Mouse (Mus musculus) MEL (cell line): ENCODE measurements around the gene Tsc2. TPM values are rescaled to one million over a fixed set of nuclear protein-coding genes. Genes with fewer than 3 reads are reported as not detected.

Source experiments
- DNase-seq: peaks from one replicate; pipeline ENCODE4 v3.0.0; 2011; ENCODE audit warnings: low read depth, low spot score
- H3K27ac ChIP-seq: 2 replicates; pipeline ENCODE4 v1.5.1; 2012; ENCODE audit warnings: low read depth, mild to moderate bottlenecking, control low read depth, low read length, moderate library complexity; ENCODE audit not compliant: control insufficient read depth
- H3K27me3 ChIP-seq, 2 experiments: fragments of 150-350 bp in 1 of 2; sonication (generic) in 1 of 2; 2 replicates each; pipeline ENCODE4 v1.6.1; 2012; ENCODE audit warnings: low read length in 2 of 2, mild to moderate bottlenecking in 2 of 2, improper control_type of control experiment in 1 of 2, moderate library complexity in 1 of 2; ENCODE audit not compliant: insufficient read depth in 2 of 2, control insufficient read depth in 1 of 2
- H3K36me3 ChIP-seq, 2 experiments: 2 replicates each; pipeline ENCODE4 v1.6.1; 2012 to 2014; ENCODE audit warnings: low read length in 2 of 2, improper control_type of control experiment in 1 of 2, inconsistent platforms in 1 of 2, mild to moderate bottlenecking in 1 of 2; ENCODE audit not compliant: insufficient read depth in 2 of 2, control insufficient read depth in 1 of 2
- H3K4me1 ChIP-seq, 2 experiments: fragments of 150-350 bp in 1 of 2; sonication (generic) in 1 of 2; 2 replicates each; pipeline ENCODE4 v1.6.1; 2012; ENCODE audit warnings: low read length in 2 of 2, improper control_type of control experiment in 1 of 2, mild to moderate bottlenecking in 1 of 2; ENCODE audit not compliant: insufficient read depth in 2 of 2, control insufficient read depth in 1 of 2
- H3K4me3 ChIP-seq, 2 experiments: fragments of 150-350 bp in 1 of 2; sonication (generic) in 1 of 2; 2 replicates each; pipeline ENCODE4 v1.5.1; 2012; ENCODE audit warnings: low read depth in 2 of 2, low read length in 2 of 2, mild to moderate bottlenecking in 2 of 2, moderate library complexity in 2 of 2, control low read depth in 1 of 2, improper control_type of control experiment in 1 of 2; ENCODE audit not compliant: control insufficient read depth in 1 of 2, insufficient read depth in 1 of 2
- H3K79me2 ChIP-seq: 2 replicates; pipeline ENCODE4 v1.6.1; 2012; ENCODE audit warnings: mild to moderate bottlenecking, low read length, moderate library complexity; ENCODE audit not compliant: control insufficient read depth, poor library complexity, insufficient read depth
- H3K9ac ChIP-seq: 2 replicates; pipeline ENCODE4 v1.6.1; 2012; ENCODE audit warnings: low read depth, mild to moderate bottlenecking, control low read depth, low read length, moderate library complexity; ENCODE audit not compliant: control insufficient read depth, poor library complexity, severe bottlenecking
- H3K9me3 ChIP-seq: fragments of 150-350 bp; sonication (generic); replicated peaks from 2 replicates; pipeline ENCODE4 v1.6.1; 2012; ENCODE audit warnings: mild to moderate bottlenecking, low read length, improper control_type of control experiment, moderate library complexity; ENCODE audit not compliant: insufficient read depth
- BHLHE40 ChIP-seq: IDR thresholded peaks from 2 replicates; pipeline ENCODE4 v1.6.1; 2012; ENCODE audit warnings: low read depth, mild to moderate bottlenecking, inconsistent platforms, low read length, improper control_type of control experiment, borderline replicate concordance
- CTCF ChIP-seq, 3 experiments: IDR thresholded peaks in 2 of 3; conservative IDR thresholded peaks in 1 of 3; 2 replicates each; pipeline ENCODE4 v1.5.1; 2011 to 2012; ENCODE audit warnings: low read length in 3 of 3, low read depth in 2 of 3, mild to moderate bottlenecking in 2 of 3, improper control_type of control experiment in 1 of 3, inconsistent platforms in 1 of 3, mixed read lengths in 1 of 3, moderate library complexity in 1 of 3; ENCODE audit not compliant: control insufficient read depth in 1 of 3, insufficient read depth in 1 of 3, poor library complexity in 1 of 3, severe bottlenecking in 1 of 3
- E2F4 ChIP-seq: IDR thresholded peaks from 2 replicates; pipeline ENCODE4 v1.6.1; 2011; ENCODE audit warnings: low read depth, low read length, improper control_type of control experiment, borderline replicate concordance
- ELF1 ChIP-seq: IDR thresholded peaks from 2 replicates; pipeline ENCODE4 v1.6.1; 2014; ENCODE audit warnings: low read depth, mild to moderate bottlenecking, inconsistent platforms, low read length, improper control_type of control experiment, moderate library complexity
- EP300 ChIP-seq, 2 experiments: IDR thresholded peaks; 2 replicates each; pipeline ENCODE4 v1.6.1; 2011; ENCODE audit warnings: improper control_type of control experiment in 2 of 2, low read length in 2 of 2, low read depth in 1 of 2, mild to moderate bottlenecking in 1 of 2
- GABPA ChIP-seq: IDR thresholded peaks from 2 replicates; pipeline ENCODE4 v1.6.1; 2012; ENCODE audit warnings: low read depth, mild to moderate bottlenecking, inconsistent platforms, low read length, improper control_type of control experiment, moderate library complexity
- JUND ChIP-seq: IDR thresholded peaks from 2 replicates; pipeline ENCODE4 v1.6.1; 2011; ENCODE audit warnings: low read depth, mild to moderate bottlenecking, improper control_type of control experiment, low read length
- MAFK ChIP-seq: IDR thresholded peaks from 2 replicates; pipeline ENCODE4 v1.6.1; 2011; ENCODE audit warnings: low read depth, mild to moderate bottlenecking, low read length, improper control_type of control experiment, borderline replicate concordance
- MXI1 ChIP-seq: IDR thresholded peaks from 2 replicates; pipeline ENCODE4 v1.6.1; 2011; ENCODE audit warnings: mild to moderate bottlenecking, low read depth, low read length, improper control_type of control experiment
- MYB ChIP-seq: IDR thresholded peaks from 2 replicates; pipeline ENCODE4 v1.6.1; 2011; ENCODE audit warnings: mild to moderate bottlenecking, low read depth, low read length, improper control_type of control experiment
- POLR2AphosphoS2 ChIP-seq: IDR thresholded peaks from 2 replicates; pipeline ENCODE4 v1.6.1; 2011; ENCODE audit warnings: low read length, improper control_type of control experiment
- RAD21 ChIP-seq: IDR thresholded peaks from 2 replicates; pipeline ENCODE4 v1.6.1; 2011; ENCODE audit warnings: mild to moderate bottlenecking, low read depth, low read length, improper control_type of control experiment
- RCOR1 ChIP-seq: IDR thresholded peaks from 2 replicates; pipeline ENCODE4 v1.6.1; 2012; ENCODE audit warnings: low read depth, mild to moderate bottlenecking, inconsistent platforms, low read length, improper control_type of control experiment
- SIN3A ChIP-seq: IDR thresholded peaks from 2 replicates; pipeline ENCODE4 v1.6.1; 2012; ENCODE audit warnings: low read length, improper control_type of control experiment, inconsistent platforms
- SMC3 ChIP-seq: IDR thresholded peaks from 2 replicates; pipeline ENCODE4 v1.6.1; 2011; ENCODE audit warnings: low read depth, low read length, improper control_type of control experiment
- TAL1 ChIP-seq: IDR thresholded peaks from 2 replicates; pipeline ENCODE4 v1.6.1; 2012; ENCODE audit warnings: mild to moderate bottlenecking, inconsistent platforms, low read length, moderate library complexity, mixed read lengths
- UBTF ChIP-seq: IDR thresholded peaks from 2 replicates; pipeline ENCODE4 v1.6.1; 2012; ENCODE audit warnings: low read depth, mild to moderate bottlenecking, inconsistent platforms, low read length, improper control_type of control experiment, moderate library complexity, borderline replicate concordance; ENCODE audit not compliant: insufficient read depth
- USF1 ChIP-seq: IDR thresholded peaks from 2 replicates; pipeline ENCODE4 v1.6.1; 2014; ENCODE audit warnings: low read depth, mild to moderate bottlenecking, inconsistent platforms, low read length, improper control_type of control experiment, moderate library complexity
- USF2 ChIP-seq, 2 experiments: IDR thresholded peaks; 2 replicates each; pipeline ENCODE4 v1.6.1; 2011 to 2012; ENCODE audit warnings: improper control_type of control experiment in 2 of 2, low read length in 2 of 2, borderline replicate concordance in 1 of 2, inconsistent platforms in 1 of 2, low read depth in 1 of 2, mild to moderate bottlenecking in 1 of 2; ENCODE audit not compliant: insufficient read depth in 1 of 2
- ZC3H11A ChIP-seq: IDR thresholded peaks from 2 replicates; pipeline ENCODE4 v1.6.1; 2012; ENCODE audit warnings: low read depth, mild to moderate bottlenecking, inconsistent platforms, low read length, improper control_type of control experiment
- ZNF384 ChIP-seq: IDR thresholded peaks from 2 replicates; pipeline ENCODE4 v1.6.1; 2012; ENCODE audit warnings: low read depth, mild to moderate bottlenecking, inconsistent platforms, low read length, improper control_type of control experiment
- polyA plus RNA-seq, 2 experiments: library from polyadenylated mRNA; stranded (reverse) in 1 of 2; unstranded in 1 of 2; fragments of >175 nt in 1 of 2; fragments of >200 nt in 1 of 2; gene quantifications; 2 replicates each; pipeline versions ENCODE4 v1.2.1 to v1.2.4; 2012; ENCODE audit warnings: low replicate concordance in 2 of 2, low read depth in 1 of 2; ENCODE audit not compliant: insufficient read length in 2 of 2, insufficient read depth in 1 of 2, missing spikeins in 1 of 2
- total RNA-seq: library from RNA; depleted of rRNA; stranded (reverse); fragments of 300-350 nt; gene quantifications from 2 replicates; pipeline ENCODE4 v1.2.3, GENCODE M21; 2012

Gene Tsc2
- total and polyA plus RNA-seq, 3 experiments = 48.8 to 99.2 TPM; not detected in 1

GRCm38 (mm10) chr17:24676187-24676586, 43.8 kb upstream of the Tsc2 start:
- Histone ChIP-seq H3K4me1 (peaks cover 0 to 12% of the 10 kb centered on the region in 2 experiments; a peak in 3 of 4 replicates), H3K9ac (no peak overlapping the region), H3K27me3 (no peaks in the 10 kb centered on the region), H3K27ac (no peak overlapping the region), H3K79me2 (peaks cover 35% of the 10 kb centered on the region), H3K36me3 (peaks cover 11 to 12% of the 10 kb centered on the region in 2 experiments; a peak in 3 of 4 replicates), H3K4me3 (no peak overlapping the region), H3K9me3 (no peaks in the 10 kb centered on the region)
- DNase-seq = peak; percentile 85
- TF ChIP-seq ELF1 (no peak), MYB (no peak), MXI1 (no peak), USF2 (IDR thresholded peaks at IDR 0.05; ENCODE audit: borderline replicate concordance in 1 of 2, insufficient read depth in 1 of 2, low read depth in 1 of 2, low read length in 2 of 2) (no peak), ZC3H11A (peak; percentile 11), CTCF (IDR thresholded peaks at IDR 0.05 in 2 of 3, conservative IDR thresholded peaks at IDR 0.05 in 1 of 3; ENCODE audit: control insufficient read depth in 1 of 3, insufficient read depth in 1 of 3, low read depth in 2 of 3, low read length in 3 of 3, poor library complexity in 1 of 3, severe bottlenecking in 1 of 3) (peak; percentile 64 to 81 (median 67)), SIN3A (no peak), POLR2AphosphoS2 (no peak), RAD21 (peak; percentile 37), SMC3 (peak; percentile 51), MAFK (no peak), E2F4 (no peak)
- TF ChIP-seq, all 39 proteins: peak for 4

GRCm38 (mm10) chr17:24674277-24674676, 41.8 kb upstream of the Tsc2 start:
- no peak overlapping the region for H3K4me3 ChIP-seq
- no peak overlapping the region for H3K27ac ChIP-seq
- TF ChIP-seq USF1 = no peak
- no peak for TF ChIP-seq RCOR1
- TF ChIP-seq UBTF = no peak
- no peak for TF ChIP-seq GABPA
- TF ChIP-seq TAL1 = no peak
- no peak for TF ChIP-seq ELF1
- no peak for TF ChIP-seq ZNF384
- TF ChIP-seq BHLHE40 = no peak
- no peak for TF ChIP-seq JUND
- no peak for TF ChIP-seq CTCF (IDR thresholded peaks at IDR 0.05 in 2 of 3, conservative IDR thresholded peaks at IDR 0.05 in 1 of 3; ENCODE audit: control insufficient read depth in 1 of 3, insufficient read depth in 1 of 3, low read depth in 2 of 3, low read length in 3 of 3, poor library complexity in 1 of 3, severe bottlenecking in 1 of 3)
- TF ChIP-seq EP300 (IDR thresholded peaks at IDR 0.05; ENCODE audit: low read depth in 1 of 2, low read length in 2 of 2) = no peak
- H3K4me1 ChIP-seq = peaks cover 0 to 20% of the 10 kb centered on the region in 2 experiments; a peak in 3 of 4 replicates
- peaks cover 12 to 14% of the 10 kb centered on the region in 2 experiments; a peak in 3 of 4 replicates for H3K36me3 ChIP-seq
- no peak for DNase-seq
- no peaks in the 10 kb centered on the region for H3K9me3 ChIP-seq
- no peak overlapping the region for H3K9ac ChIP-seq
- no peaks in the 10 kb centered on the region for H3K27me3 ChIP-seq
- peaks cover 51% of the 10 kb centered on the region for H3K79me2 ChIP-seq
